Mouse (Mus musculus): ENCODE measurements at regions not wholly inside any gene's neighbourhood (a gene's known extent, or its start where the extent isn't known, plus 50 kb on each side); places are given as distances from the start of the nearest gene placed in this dataset.

GRCm38 (mm10) chr10:8072463-8072862 is 116.4 kb upstream of the Tab2 start:
- DNase-seq (ENCODE audit: low spot score) (no peak), ATAC-seq (ENCODE audit: insufficient read depth, low read depth) (no peak)
- Histone ChIP-seq H3K9me3 (replicated peaks; ENCODE audit: control insufficient read depth, low read length) (no peaks in the 10 kb centered on the region), H3K27me3 (ENCODE audit: control insufficient read depth, insufficient read depth, low read length) (no peaks in the 10 kb centered on the region), H3K4me3 (ENCODE audit: low read depth, low read length) (no peak overlapping the region), H3K4me1 (ENCODE audit: control insufficient read depth, insufficient read depth) (no peaks in the 10 kb centered on the region), H3K27ac (ENCODE audit: low read depth) (no peak overlapping the region), H3K4me2 (ENCODE audit: low read depth, low read length) (no peak overlapping the region), H3K36me3 (replicated peaks; ENCODE audit: control insufficient read depth, insufficient read depth, low read length) (no peaks in the 10 kb centered on the region), H3K9ac (replicated peaks; ENCODE audit: low read depth, low read length) (no peak overlapping the region)
- WGBS: 85% methylated on average over 1 of the region's 1 CpGs
- no peak for TF ChIP-seq EP300 (IDR thresholded peaks at IDR 0.05; ENCODE audit: low read depth)
- no peak for TF ChIP-seq CTCF (IDR thresholded peaks at IDR 0.05; ENCODE audit: low read depth)

GRCm38 (mm10) chr10:8071858-8072257 is 115.8 kb upstream of the Tab2 start:
- 60% methylated on average over 3 of the region's 3 CpGs for WGBS
- TF ChIP-seq CTCF (IDR thresholded peaks at IDR 0.05; ENCODE audit: low read depth) (no peak), EP300 (IDR thresholded peaks at IDR 0.05; ENCODE audit: low read depth) (no peak)
- Histone ChIP-seq H3K4me2 (ENCODE audit: low read depth, low read length) (no peak overlapping the region), H3K4me1 (ENCODE audit: control insufficient read depth, insufficient read depth) (no peaks in the 10 kb centered on the region), H3K9ac (replicated peaks; ENCODE audit: low read depth, low read length) (no peak overlapping the region), H3K9me3 (replicated peaks; ENCODE audit: control insufficient read depth, low read length) (no peaks in the 10 kb centered on the region), H3K36me3 (replicated peaks; ENCODE audit: control insufficient read depth, insufficient read depth, low read length) (no peaks in the 10 kb centered on the region), H3K4me3 (ENCODE audit: low read depth, low read length) (no peak overlapping the region), H3K27ac (ENCODE audit: low read depth) (no peak overlapping the region), H3K27me3 (ENCODE audit: control insufficient read depth, insufficient read depth, low read length) (no peaks in the 10 kb centered on the region)
- no peak for ATAC-seq (ENCODE audit: insufficient read depth, low read depth)
- no peak for DNase-seq (ENCODE audit: low spot score)

- ATAC-seq (ENCODE audit: insufficient read depth, low read depth): no peak
- Histone ChIP-seq H3K27ac (ENCODE audit: low read depth) (no peak overlapping the region), H3K9me3 (replicated peaks; ENCODE audit: control insufficient read depth, low read length) (no peaks in the 10 kb centered on the region), H3K27me3 (ENCODE audit: control insufficient read depth, insufficient read depth, low read length) (no peaks in the 10 kb centered on the region), H3K9ac (replicated peaks; ENCODE audit: low read depth, low read length) (no peak overlapping the region), H3K4me3 (ENCODE audit: low read depth, low read length) (no peak overlapping the region), H3K4me2 (ENCODE audit: low read depth, low read length) (no peak overlapping the region), H3K4me1 (ENCODE audit: control insufficient read depth, insufficient read depth) (no peaks in the 10 kb centered on the region), H3K36me3 (replicated peaks; ENCODE audit: control insufficient read depth, insufficient read depth, low read length) (no peaks in the 10 kb centered on the region)
- 45% methylated on average over 2 of the region's 2 CpGs for WGBS
- TF ChIP-seq CTCF (IDR thresholded peaks at IDR 0.05; ENCODE audit: low read depth): no peak
- no peak for TF ChIP-seq EP300 (IDR thresholded peaks at IDR 0.05; ENCODE audit: low read depth)
- DNase-seq (ENCODE audit: low spot score): no peak
These were observed 114.4 kb upstream of the Tab2 start for GRCm38 (mm10) chr10:8070472-8070871.

- Histone ChIP-seq H3K36me3 (replicated peaks; ENCODE audit: control insufficient read depth, insufficient read depth, low read length) (no peaks in the 10 kb centered on the region), H3K27ac (ENCODE audit: low read depth) (no peak overlapping the region), H3K4me3 (ENCODE audit: low read depth, low read length) (no peak overlapping the region), H3K27me3 (ENCODE audit: control insufficient read depth, insufficient read depth, low read length) (no peaks in the 10 kb centered on the region), H3K4me2 (ENCODE audit: low read depth, low read length) (no peak overlapping the region), H3K9me3 (replicated peaks; ENCODE audit: control insufficient read depth, low read length) (no peaks in the 10 kb centered on the region), H3K4me1 (ENCODE audit: control insufficient read depth, insufficient read depth) (no peaks in the 10 kb centered on the region), H3K9ac (replicated peaks; ENCODE audit: low read depth, low read length) (no peak overlapping the region)
- ATAC-seq (ENCODE audit: insufficient read depth, low read depth) (no peak), DNase-seq (ENCODE audit: low spot score) (no peak)
- 51% methylated on average over 3 of the region's 3 CpGs for WGBS
- TF ChIP-seq EP300 (IDR thresholded peaks at IDR 0.05; ENCODE audit: low read depth): no peak
- no peak for TF ChIP-seq CTCF (IDR thresholded peaks at IDR 0.05; ENCODE audit: low read depth)
These were observed 110.9 kb upstream of the Tab2 start for GRCm38 (mm10) chr10:8066926-8067325.

- no peak for DNase-seq (ENCODE audit: low spot score)
- H3K36me3 ChIP-seq (replicated peaks; ENCODE audit: control insufficient read depth, insufficient read depth, low read length): no peaks in the 10 kb centered on the region
These were observed 109.7 kb upstream of the Tab2 start for GRCm38 (mm10) chr10:8065746-8066145.

GRCm38 (mm10) chr10:8064281-8064680 is 108.3 kb upstream of the Tab2 start:
- Histone ChIP-seq H3K4me2 (ENCODE audit: low read depth, low read length) (no peak overlapping the region), H3K27ac (ENCODE audit: low read depth) (no peak overlapping the region), H3K27me3 (ENCODE audit: control insufficient read depth, insufficient read depth, low read length) (no peaks in the 10 kb centered on the region), H3K4me3 (ENCODE audit: low read depth, low read length) (no peak overlapping the region), H3K4me1 (ENCODE audit: control insufficient read depth, insufficient read depth) (no peaks in the 10 kb centered on the region), H3K36me3 (replicated peaks; ENCODE audit: control insufficient read depth, insufficient read depth, low read length) (no peaks in the 10 kb centered on the region), H3K9me3 (replicated peaks; ENCODE audit: control insufficient read depth, low read length) (no peaks in the 10 kb centered on the region), H3K9ac (replicated peaks; ENCODE audit: low read depth, low read length) (no peak overlapping the region)
- ATAC-seq (ENCODE audit: insufficient read depth, low read depth) (no peak), DNase-seq (ENCODE audit: low spot score) (no peak)
- 75% methylated on average over 2 of the region's 2 CpGs for WGBS
- TF ChIP-seq CTCF (IDR thresholded peaks at IDR 0.05; ENCODE audit: low read depth): no peak
- TF ChIP-seq EP300 (IDR thresholded peaks at IDR 0.05; ENCODE audit: low read depth): no peak

More at GRCm38 (mm10) chr10:8065746-8066145, 109.7 kb upstream of the Tab2 start:
- Histone ChIP-seq H3K4me3 (ENCODE audit: low read depth, low read length) (no peak overlapping the region), H3K27me3 (ENCODE audit: control insufficient read depth, insufficient read depth, low read length) (no peaks in the 10 kb centered on the region), H3K4me1 (ENCODE audit: control insufficient read depth, insufficient read depth) (no peaks in the 10 kb centered on the region), H3K27ac (ENCODE audit: low read depth) (no peak overlapping the region), H3K9ac (replicated peaks; ENCODE audit: low read depth, low read length) (no peak overlapping the region), H3K9me3 (replicated peaks; ENCODE audit: control insufficient read depth, low read length) (no peaks in the 10 kb centered on the region), H3K4me2 (ENCODE audit: low read depth, low read length) (no peak overlapping the region)
- 70% methylated on average over 8 of the region's 8 CpGs for WGBS
- ATAC-seq (ENCODE audit: insufficient read depth, low read depth): no peak
- TF ChIP-seq EP300 (IDR thresholded peaks at IDR 0.05; ENCODE audit: low read depth) (no peak), CTCF (IDR thresholded peaks at IDR 0.05; ENCODE audit: low read depth) (no peak)
